Mouse (Mus musculus) C2C12 (cell line): ENCODE measurements around the gene Olfr45. TPM values are rescaled to one million over a fixed set of nuclear protein-coding genes. Genes with fewer than 3 reads are reported as not detected.
"Not testable (repeated sequence)": the region's sequence is repeated elsewhere in the genome, so short reads cannot be mapped to it uniquely, and the experiment has no call there.

ENCODE experiments used
- H3K27me3 ChIP-seq: one replicate; pipeline ENCODE4 v1.6.1; 2011; ENCODE audit not compliant: control insufficient read depth, insufficient read depth, insufficient read length
- H3K36me3 ChIP-seq: one replicate; pipeline ENCODE4 v1.6.1; 2011; ENCODE audit not compliant: control insufficient read depth, insufficient read depth
- H3K4me3 ChIP-seq: one replicate; pipeline ENCODE4 v1.5.1; 2011; ENCODE audit warnings: mild to moderate bottlenecking, control low read depth; ENCODE audit not compliant: poor library complexity, insufficient read depth, severe bottlenecking
- H3K79me2 ChIP-seq: one replicate; pipeline ENCODE4 v1.6.1; 2011; ENCODE audit not compliant: control insufficient read depth, insufficient read depth
- H3K79me3 ChIP-seq: one replicate; pipeline ENCODE4 v1.6.1; 2011; ENCODE audit warnings: low read depth, control low read depth
- H3ac ChIP-seq: one replicate; pipeline ENCODE3; 2011; ENCODE audit warnings: low read depth; ENCODE audit not compliant: control insufficient read depth, insufficient read length
- CEBPB ChIP-seq: IDR thresholded peaks from one replicate; pipeline ENCODE4 v1.6.1; 2011; ENCODE audit warnings: low read depth, mild to moderate bottlenecking, control low read depth, moderate library complexity
- CTCF ChIP-seq: IDR thresholded peaks from one replicate; pipeline ENCODE4 v1.5.1; 2011; ENCODE audit not compliant: control insufficient read depth, insufficient read depth, insufficient read length
- FOSL1 ChIP-seq: IDR thresholded peaks from one replicate; pipeline ENCODE4 v1.8.0; 2011; ENCODE audit warnings: mild to moderate bottlenecking, low read length; ENCODE audit not compliant: poor library complexity, insufficient read depth, severe bottlenecking
- MAX ChIP-seq: IDR thresholded peaks from one replicate; pipeline ENCODE4 v1.6.1; 2011; ENCODE audit warnings: mild to moderate bottlenecking, control low read depth
- MYOD1 ChIP-seq: IDR thresholded peaks from one replicate; pipeline ENCODE4 v1.6.1; 2011; ENCODE audit warnings: low read depth; ENCODE audit not compliant: control insufficient read depth, insufficient read length
- MYOG ChIP-seq: IDR thresholded peaks from one replicate; pipeline ENCODE4 v1.6.1; 2011; ENCODE audit not compliant: control insufficient read depth, insufficient read length; ENCODE audit errors: extremely low read depth
- USF1 ChIP-seq: IDR thresholded peaks from one replicate; pipeline ENCODE4 v1.6.1; 2011; ENCODE audit warnings: low read depth, mild to moderate bottlenecking, control low read depth, moderate library complexity
- long read RNA-seq, 2 experiments: library from polyadenylated mRNA; unstranded; transcript quantifications; one replicate each; pipeline ENCODE4 v2.0.0; 2019 to 2020
- polyA plus RNA-seq: library from polyadenylated mRNA; unstranded; fragments of >200 nt; fragmentation: generic; extraction: Trizol; gene quantifications from one replicate; pipeline ENCODE4 v1.2.1, GENCODE M21; 2012; ENCODE audit warnings: missing spikeins

Gene Olfr45
- not detected for polyA plus RNA-seq
- long read RNA-seq, experiment 1, result 0 reads
- long read RNA-seq, experiment 2, result 0 reads

GRCm38 (mm10) chr7:140681651-140682050, at the start of gene Olfr45:
Gene Olfr45 (plus strand): TSS chr7:140681951.
- no peak within 1 kb of the TSS for H3ac ChIP-seq
- H3K79me3 ChIP-seq, result no peaks in the 10 kb centered on the region
- no peaks in the 10 kb centered on the region for H3K27me3 ChIP-seq
- H3K4me3 ChIP-seq, result no peak within 1 kb of the TSS
- no peak for TF ChIP-seq MYOG
- TF ChIP-seq CEBPB, result no peak
- TF ChIP-seq MAX, result no peak
- TF ChIP-seq FOSL1, result no peak
- no peak for TF ChIP-seq MYOD1
- no peak for TF ChIP-seq USF1
- no peak for TF ChIP-seq CTCF
- no peaks in the 10 kb centered on the region for H3K79me2 ChIP-seq
- no peaks in the 10 kb centered on the region for H3K36me3 ChIP-seq

GRCm38 (mm10) chr7:140646152-140646551, 35.6 kb upstream of the Olfr45 start, which contains the start of gene Olfr53:
Gene Olfr53 (plus strand): TSS chr7:140646452.
- no peak within 1 kb of the TSS for H3ac ChIP-seq
- no peaks in the 10 kb centered on the region for H3K36me3 ChIP-seq
- H3K27me3 ChIP-seq, result no peaks in the 10 kb centered on the region
- no peaks in the 10 kb centered on the region for H3K79me2 ChIP-seq
- no peak within 1 kb of the TSS for H3K4me3 ChIP-seq
- H3K79me3 ChIP-seq, result no peaks in the 10 kb centered on the region
- TF ChIP-seq FOSL1, result no peak
- TF ChIP-seq CEBPB, result no peak
- TF ChIP-seq CTCF, result no peak
- TF ChIP-seq MAX, result no peak
- no peak for TF ChIP-seq MYOD1
- no peak for TF ChIP-seq MYOG
- no peak for TF ChIP-seq USF1

- Histone ChIP-seq H3K36me3 (no peaks in the 10 kb centered on the region), H3ac (no peak within 1 kb of the TSS), H3K27me3 (no peaks in the 10 kb centered on the region), H3K79me3 (no peaks in the 10 kb centered on the region), H3K4me3 (no peak within 1 kb of the TSS), H3K79me2 (no peaks in the 10 kb centered on the region)
- TF ChIP-seq USF1 (no peak), MYOG (no peak), CEBPB (no peak), MYOD1 (no peak), MAX (no peak), CTCF (no peak), FOSL1 (no peak)
Observed at GRCm38 (mm10) chr7:140659630-140660029, 22.1 kb upstream of the Olfr45 start, which contains the start of gene Olfr539. Gene Olfr539 (plus strand): TSS chr7:140659930.

- not testable (repeated sequence) for H3K79me2 ChIP-seq, H3ac ChIP-seq, H3K4me3 ChIP-seq, H3K79me3 ChIP-seq, H3K36me3 ChIP-seq, H3K27me3 ChIP-seq
Observed at GRCm38 (mm10) chr7:140670693-140671092, 11.1 kb upstream of the Olfr45 start.

GRCm38 (mm10) chr7:140675863-140676262, 5.9 kb upstream of the Olfr45 start:
- no peak overlapping the region for H3ac ChIP-seq
- peaks cover 3% of the 10 kb centered on the region for H3K27me3 ChIP-seq
- no peaks in the 10 kb centered on the region for H3K79me2 ChIP-seq
- no peaks in the 10 kb centered on the region for H3K36me3 ChIP-seq
- H3K4me3 ChIP-seq, result no peak overlapping the region
- H3K79me3 ChIP-seq, result no peaks in the 10 kb centered on the region
- TF ChIP-seq MAX (no peak), CEBPB (no peak), MYOD1 (no peak), FOSL1 (no peak), MYOG (no peak), USF1 (no peak), CTCF (no peak)

GRCm38 (mm10) chr7:140679591-140679990, 2.2 kb upstream of the Olfr45 start:
- H3K36me3 ChIP-seq, H3ac ChIP-seq, H3K79me2 ChIP-seq, H3K27me3 ChIP-seq, H3K4me3 ChIP-seq, H3K79me3 ChIP-seq: not testable (repeated sequence)

GRCm38 (mm10) chr7:140696967-140697366, 15.2 kb downstream of the Olfr45 start, which contains the start of gene Olfr541:
Gene Olfr541 (plus strand): TSS chr7:140697267.
- TF ChIP-seq CTCF, result no peak
- TF ChIP-seq USF1, result no peak
- no peak for TF ChIP-seq MYOD1
- TF ChIP-seq CEBPB, result no peak
- no peak for TF ChIP-seq FOSL1
- TF ChIP-seq MAX, result no peak
- no peak for TF ChIP-seq MYOG
- Histone ChIP-seq H3K36me3 (no peaks in the 10 kb centered on the region), H3K79me3 (no peaks in the 10 kb centered on the region), H3K27me3 (no peaks in the 10 kb centered on the region), H3K79me2 (no peaks in the 10 kb centered on the region), H3ac (no peak within 1 kb of the TSS), H3K4me3 (no peak within 1 kb of the TSS)
